8 mouse cellular contexts compared by ENCODE assay signal in genomic region chr2:51981630-51982029, GRCm38 (mm10). TPM values are rescaled to one million over a fixed set of nuclear protein-coding genes. Genes with fewer than 3 reads are reported as not detected.
DNase-seq lines count a peak whose midpoint lies in the region; ATAC-seq lines count a peak whose summit lies in the region.

No protein-coding gene starts in this region.

- ATAC-seq in megakaryocyte-erythroid progenitor cell, adult 5-6 weeks (replicated peaks; ENCODE audit: low FRiP score, low TSS enrichment, poor library complexity, severe bottlenecking) = peak; percentile 36

- intact Hi-C loops in heart, postnatal 10 days (cut with DNase I) = no loop called here
- intact Hi-C loops in left cerebral cortex, postnatal 25 days (cut with DNase I) = no loop called here

- DNase-seq in adrenal gland, adult 2 months = peak; percentile 38
- no peak for DNase-seq in adrenal gland, adult 8-10 months
- DNase-seq in brain, adult 2 months (ENCODE audit: low read depth, low spot score) = peak; percentile 12
- peak; percentile 38 to 50 for DNase-seq in heart, postnatal 10 days
- peak; percentile 54 to 69 for DNase-seq in kidney, postnatal 4 days
- no peak for DNase-seq in left cerebral cortex, postnatal 25 days (ENCODE audit: low spot score in 2 of 2)
- DNase-seq in frontal cortex, postnatal 25 days (ENCODE audit: low spot score in 2 of 2) = no peak

RNA-seq across cellular contexts. Expression of gene Nmi, which starts 8.3 kb away (rescaled TPM):
- total RNA-seq in adrenal gland, adult 2 months (2021) = 10 to 100 TPM in 1 of 2 experiments, 1 to 10 TPM in 1; 8.2 to 11.5 TPM
- polyA plus RNA-seq in adrenal gland, adult 2 months (2012; rRNA removed) = 0.38 and 0.82 TPM in 2 replicates
- total RNA-seq in adrenal gland, adult 8-10 months (2022) = 10 to 100 TPM in 3 of 4 experiments, 1 to 10 TPM in 1; 8.3 to 14.7 (median 12.9) TPM
- total RNA-seq in heart, postnatal 10 days (2021) = 1 to 10 TPM; 6.2 to 8.0 TPM
- 27.6 and 40.1 TPM in 2 replicates for total RNA-seq in megakaryocyte-erythroid progenitor cell, adult 5-6 weeks (2014; fragmentation: Nextera tagmentation)
- 39.1 and 102 TPM in 2 replicates for total RNA-seq in megakaryocyte-erythroid progenitor cell, adult 5-6 weeks (2017)
- total RNA-seq in left cerebral cortex, postnatal 25 days (2021) = 1 to 10 TPM; 1.1 to 2.4 TPM

RNA-seq across cellular contexts. Expression of gene Rbm43, which starts 46.7 kb away (rescaled TPM):
- 10 to 100 TPM; 14.2 to 19.2 TPM for total RNA-seq in adrenal gland, adult 2 months (2021)
- 13.2 and 15.0 TPM in 2 replicates for polyA plus RNA-seq in adrenal gland, adult 2 months (2012; rRNA removed)
- total RNA-seq in adrenal gland, adult 8-10 months (2022) = 10 to 100 TPM; 14.1 to 24.5 (median 19.6) TPM
- 1 to 10 TPM; 8.1 to 8.6 TPM for total RNA-seq in heart, postnatal 10 days (2021)
- 82.4 and 84.5 TPM in 2 replicates for total RNA-seq in megakaryocyte-erythroid progenitor cell, adult 5-6 weeks (2014; fragmentation: Nextera tagmentation)
- total RNA-seq in megakaryocyte-erythroid progenitor cell, adult 5-6 weeks (2017) = 56.6 and 63.1 TPM in 2 replicates
- total RNA-seq in left cerebral cortex, postnatal 25 days (2021) = 10 to 100 TPM; 15.2 to 16.5 TPM

RNA-seq across cellular contexts. Expression of gene Tnfaip6, which starts 56.2 kb away (rescaled TPM):
- total RNA-seq in adrenal gland, adult 2 months (2021) = 1 to 10 TPM in 1 of 2 experiments, under 1 TPM in 1; 0.62 to 1.7 TPM
- polyA plus RNA-seq in adrenal gland, adult 2 months (2012; rRNA removed) = 0.06 TPM in 1 of 2 replicates, not detected in the other
- 1 to 10 TPM in 1 of 4 experiments, under 1 TPM in 3; 0.42 to 1.1 (median 0.66) TPM for total RNA-seq in adrenal gland, adult 8-10 months (2022)
- total RNA-seq in heart, postnatal 10 days (2021) = 1 to 10 TPM; 1.9 to 2.6 TPM
- not detected in 2 replicates for total RNA-seq in megakaryocyte-erythroid progenitor cell, adult 5-6 weeks (2014; fragmentation: Nextera tagmentation)
- not detected in 2 replicates for total RNA-seq in megakaryocyte-erythroid progenitor cell, adult 5-6 weeks (2017)
- total RNA-seq in left cerebral cortex, postnatal 25 days (2021) = 1 to 10 TPM; 4.6 to 5.2 TPM

Comparison
In these comparisons a context has a peak if more than half of its experiments do, and no peak if none do; other contexts are left out.
1. DNase-seq: peak in adrenal gland, adult 2 months (single experiment), brain, adult 2 months (single experiment), heart, postnatal 10 days (2 of 2) and kidney, postnatal 4 days (2 of 2); none in adrenal gland, adult 8-10 months (single experiment), left cerebral cortex, postnatal 25 days (0 of 2) and frontal cortex, postnatal 25 days (0 of 2).